Mouse (Mus musculus): Measurements from ENCODE around the gene Vrk1.

The Vrk1 gene

GRCm38 (mm10) chr12:106046143-106046795 lies 36.2 kb downstream of the Vrk1 start:
- no peak for DNase-seq (ENCODE audit: low read depth, low spot score)

GRCm38 (mm10) chr12:106052271-106052670 lies 42.2 kb downstream of the Vrk1 start:
- DNase-seq (ENCODE audit: low read depth, low spot score): no peak

GRCm38 (mm10) chr12:106055799-106056198 lies 45.8 kb downstream of the Vrk1 start:
- peak; percentile 40 for DNase-seq (ENCODE audit: low read depth, low spot score)

GRCm38 (mm10) chr12:106059873-106060573 lies 50.0 kb downstream of the Vrk1 start:
- DNase-seq (ENCODE audit: low read depth, low spot score): no peak

GRCm38 (mm10) chr12:106070434-106071155 lies 60.6 kb downstream of the Vrk1 start:
- no peak for DNase-seq (ENCODE audit: low read depth, low spot score)

- no peak for DNase-seq (ENCODE audit: low read depth, low spot score)
Observed at GRCm38 (mm10) chr12:106071575-106072166, 61.6 kb downstream of the Vrk1 start.

- no peak for DNase-seq (ENCODE audit: low read depth, low spot score)
Observed at GRCm38 (mm10) chr12:106074371-106075155, 64.5 kb downstream of the Vrk1 start.

GRCm38 (mm10) chr12:106076131-106076530 lies 66.1 kb downstream of the Vrk1 start:
- DNase-seq (ENCODE audit: low read depth, low spot score): no peak

- DNase-seq (ENCODE audit: low read depth, low spot score): no peak
Observed at GRCm38 (mm10) chr12:106080511-106080910, 70.5 kb downstream of the Vrk1 start.

- peak; percentile 16 for DNase-seq (ENCODE audit: low read depth, low spot score)
Observed at GRCm38 (mm10) chr12:106080945-106081747, 71.1 kb downstream of the Vrk1 start.

GRCm38 (mm10) chr12:106081748-106082140 lies 71.7 kb downstream of the Vrk1 start:
- no peak for DNase-seq (ENCODE audit: low read depth, low spot score)

- no peak for DNase-seq (ENCODE audit: low read depth, low spot score)
Observed at GRCm38 (mm10) chr12:106082191-106082957, 72.3 kb downstream of the Vrk1 start.

GRCm38 (mm10) chr12:106082958-106083381 lies 72.9 kb downstream of the Vrk1 start:
- DNase-seq (ENCODE audit: low read depth, low spot score): no peak

- DNase-seq (ENCODE audit: low read depth, low spot score): no peak
Observed at GRCm38 (mm10) chr12:106084126-106084525, 74.1 kb downstream of the Vrk1 start.

- DNase-seq (ENCODE audit: low read depth, low spot score): no peak
Observed at GRCm38 (mm10) chr12:106094827-106095226, 84.8 kb downstream of the Vrk1 start.

GRCm38 (mm10) chr12:106102003-106102402 lies 92.0 kb downstream of the Vrk1 start:
- no peak for DNase-seq (ENCODE audit: low read depth, low spot score)

GRCm38 (mm10) chr12:106102726-106103643 lies 93.0 kb downstream of the Vrk1 start:
- no peak for DNase-seq (ENCODE audit: low read depth, low spot score)

GRCm38 (mm10) chr12:106107272-106107671 lies 97.2 kb downstream of the Vrk1 start:
- DNase-seq (ENCODE audit: low read depth, low spot score): no peak

Data from WW6 (cell line).